Mouse (Mus musculus) heart, adult 2 months (tissue): ENCODE data around the gene Eps8l3.
"Not testable (repeated sequence)": the region's sequence is repeated elsewhere in the genome, so short reads cannot be mapped to it uniquely, and the experiment has no call there.

Experiments
- CTCF ChIP-seq: fragments of 200-600 bp; IDR thresholded peaks from 2 replicates; pipeline ENCODE4 v1.8.1; 2022; ENCODE audit warnings: antibody characterized with exemption, mild to moderate bottlenecking, moderate library complexity
- EP300 ChIP-seq: fragments of 200-500 bp; IDR thresholded peaks from 2 replicates; pipeline ENCODE4 v1.6.1; 2011; ENCODE audit warnings: low read depth, low read length, control low read depth; ENCODE audit not compliant: insufficient read depth
- POLR2A ChIP-seq: fragments of 200-500 bp; IDR thresholded peaks from 2 replicates; pipeline ENCODE4 v1.6.1; 2011; ENCODE audit warnings: mild to moderate bottlenecking, low read depth, low read length, control low read depth; ENCODE audit not compliant: insufficient read depth

GRCm38 (mm10) chr3:107889236-107889635, 12.2 kb downstream of the Eps8l3 start:
- not testable (repeated sequence) for TF ChIP-seq CTCF, EP300, POLR2A
